Mouse (Mus musculus) bone marrow, adult 2 months (tissue): ENCODE data around the gene Mmp24.

Experiments
- CTCF ChIP-seq: fragments of 200-500 bp; IDR thresholded peaks from 2 replicates; pipeline ENCODE4 v1.5.1; 2011; ENCODE audit warnings: low read length, control low read depth; ENCODE audit not compliant: control insufficient read depth, insufficient read depth
- POLR2A ChIP-seq: fragments of 200-500 bp; IDR thresholded peaks from 2 replicates; pipeline ENCODE4 v1.6.1; 2011; ENCODE audit warnings: low read depth, mild to moderate bottlenecking, control low read depth, low read length, borderline replicate concordance; ENCODE audit not compliant: control insufficient read depth

GRCm38 (mm10) chr2:155729158-155729645 is 45.9 kb upstream of the Mmp24 start, which contains the start of gene Edem2:
- TF ChIP-seq CTCF: no peak
- TF ChIP-seq POLR2A: peak; percentile 95; the same call in 1 of the 2 replicates
